Mouse (Mus musculus): ENCODE measurements around the gene Mad2l1bp. TPM values are rescaled to one million over a fixed set of nuclear protein-coding genes. Genes with fewer than 3 reads are reported as not detected.

Mad2l1bp gene
- total RNA-seq, 2 experiments from 2014 or later, result 33.0 to 33.7 TPM

DNA sequence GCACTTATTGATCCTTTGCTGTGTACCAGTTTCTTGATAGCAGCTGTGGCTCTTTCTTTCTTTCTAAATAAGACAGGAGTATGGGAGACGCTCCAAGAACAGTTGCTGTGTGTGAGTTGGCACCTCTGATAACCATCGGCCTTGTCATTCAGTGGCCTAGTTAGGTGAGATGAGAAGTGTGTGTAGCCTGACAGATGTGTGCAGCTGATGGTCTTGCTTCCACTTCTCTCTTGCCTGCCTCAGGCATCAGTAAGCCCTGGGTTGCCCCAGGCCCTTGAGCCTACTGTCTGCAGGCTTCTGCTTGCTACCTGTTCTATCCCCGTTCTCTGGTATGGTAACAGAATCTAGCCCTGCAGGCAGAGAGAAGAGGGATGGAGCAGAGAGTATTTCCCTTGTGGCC, 36.5 kb downstream of the Mad2l1bp start:
- no peak for ATAC-seq (replicated peaks; ENCODE audit: low FRiP score, poor library complexity, severe bottlenecking)

DNA sequence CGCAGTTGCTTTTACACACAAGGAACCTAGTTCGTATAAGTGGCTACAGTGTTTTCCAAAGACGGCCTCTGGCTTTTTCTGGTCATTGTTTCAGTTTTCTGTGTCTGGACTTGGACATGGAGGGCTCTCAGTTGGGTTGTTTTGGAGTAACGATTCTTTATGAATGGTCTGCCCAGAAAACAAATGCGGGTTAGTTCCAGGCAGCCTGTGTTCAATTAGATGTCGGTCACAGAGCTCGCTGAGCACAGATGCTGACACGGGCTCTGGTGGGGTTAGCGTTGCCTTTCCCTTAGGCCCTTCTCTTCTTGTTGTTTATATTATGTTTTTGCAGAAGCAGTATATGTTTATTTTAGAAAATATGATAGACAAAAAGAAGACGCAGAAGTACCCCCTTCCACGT, 37.2 kb downstream of the Mad2l1bp start:
- ATAC-seq (replicated peaks; ENCODE audit: low FRiP score, poor library complexity, severe bottlenecking), result no peak

DNA sequence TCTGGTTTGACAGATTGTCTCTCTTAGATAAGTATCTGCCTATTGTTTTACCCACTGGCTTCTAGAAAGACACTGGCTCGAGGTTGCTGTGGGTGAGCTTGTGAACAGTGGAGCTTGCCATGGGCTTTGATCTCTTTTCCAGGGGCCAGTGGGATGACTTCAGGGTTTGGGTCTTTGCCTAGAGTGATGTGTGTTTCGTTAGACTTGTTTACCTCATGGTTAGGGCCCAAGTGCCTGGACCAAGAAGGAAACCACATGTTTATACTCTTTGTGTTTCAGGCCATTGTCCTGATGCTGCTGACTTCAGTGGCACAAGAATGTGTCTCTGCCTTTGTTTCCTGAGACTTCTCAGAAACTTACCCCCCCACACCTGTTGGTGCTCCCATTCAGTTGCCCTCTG, 37.9 kb downstream of the Mad2l1bp start:
- ATAC-seq (replicated peaks; ENCODE audit: low FRiP score, poor library complexity, severe bottlenecking), result no peak

DNA sequence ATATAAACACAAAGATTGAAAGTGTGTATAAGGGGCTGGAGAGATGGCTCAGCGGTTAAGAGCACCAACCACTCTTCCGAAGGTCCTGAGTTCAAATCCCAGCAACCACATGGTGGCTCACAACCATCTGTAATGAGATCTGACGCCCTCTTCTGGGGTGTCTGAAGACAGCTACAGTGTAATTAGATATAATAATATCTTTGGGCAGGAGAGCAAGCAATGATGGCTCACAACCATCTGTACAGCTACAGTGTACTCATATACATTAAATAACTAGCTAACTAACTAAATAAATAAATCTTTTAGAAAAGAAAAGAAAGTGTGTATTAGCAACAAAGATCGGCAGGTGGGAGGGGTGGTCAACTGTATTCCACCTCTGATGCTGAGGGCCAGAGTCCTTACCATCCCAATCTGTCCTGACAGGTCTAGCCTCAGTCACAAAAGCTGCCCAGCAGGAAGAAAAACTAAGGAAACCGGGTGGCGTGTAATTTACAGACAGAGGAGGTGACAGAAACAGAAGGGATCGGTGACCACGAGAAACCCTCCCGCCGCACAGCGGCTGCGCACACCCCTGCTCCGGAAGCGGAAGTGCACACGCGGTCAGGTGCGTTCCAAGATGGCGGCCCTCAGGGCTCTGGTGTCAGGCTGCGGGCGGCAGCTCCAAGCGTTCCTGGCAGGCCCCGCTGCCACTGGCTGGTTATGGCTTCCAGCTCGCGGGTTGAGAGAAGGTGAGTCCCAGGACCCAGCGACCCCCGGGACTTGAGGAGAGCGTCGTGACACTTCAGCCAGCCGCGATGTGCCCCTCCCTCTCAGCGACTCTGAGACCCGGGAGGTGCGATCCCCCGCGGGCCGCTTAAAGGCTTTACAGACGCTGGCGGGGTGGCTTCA, 42.7 kb downstream of the Mad2l1bp start, which contains the start of gene Mrps18a:
Mrps18a (plus strand) TSS at position 585 of the 888 bp plus-strand sequence.
- ATAC-seq (replicated peaks; ENCODE audit: low FRiP score, poor library complexity, severe bottlenecking), result peak; percentile 99

DNA sequence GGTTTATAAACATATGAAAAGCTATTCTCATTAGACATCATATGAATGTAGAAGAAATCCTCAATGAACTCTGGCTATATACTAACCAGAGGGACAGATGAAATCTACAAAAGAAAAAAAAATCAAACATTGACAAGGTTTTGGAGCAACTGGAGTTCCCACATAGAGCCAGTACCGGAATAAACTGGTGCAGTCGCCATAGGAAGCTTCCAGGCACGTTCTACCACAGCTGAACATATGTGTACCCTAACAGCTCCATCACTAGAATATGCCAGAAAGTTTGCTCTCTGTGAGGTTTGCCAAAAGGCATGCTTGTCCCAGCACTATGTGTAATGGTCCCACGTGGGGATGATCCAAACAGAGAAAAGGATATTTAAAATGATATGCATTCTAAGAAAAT, 45.1 kb downstream of the Mad2l1bp start:
- no peak for ATAC-seq (replicated peaks; ENCODE audit: low FRiP score, poor library complexity, severe bottlenecking)

DNA sequence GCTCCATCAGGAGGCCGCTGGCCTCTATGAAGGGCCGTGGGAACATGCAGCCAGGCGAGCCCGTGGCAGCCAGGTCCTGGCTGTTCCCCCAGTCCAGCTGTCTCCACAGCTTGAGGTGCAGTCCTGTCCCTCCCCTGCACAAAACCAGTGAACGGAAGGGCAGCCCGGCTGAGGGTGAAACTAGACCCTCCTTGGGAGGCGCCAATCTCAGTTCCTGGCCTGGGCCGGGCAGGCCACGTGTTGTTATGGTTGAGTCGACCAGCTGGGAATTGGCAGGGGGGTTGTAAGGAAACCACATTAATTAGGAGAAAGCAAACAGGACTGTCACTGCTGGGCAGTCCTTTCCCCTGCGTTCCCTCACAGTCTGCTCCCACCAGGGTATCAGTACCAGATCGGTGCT, 48.9 kb downstream of the Mad2l1bp start:
- ATAC-seq (replicated peaks; ENCODE audit: low FRiP score, poor library complexity, severe bottlenecking), result no peak

DNA sequence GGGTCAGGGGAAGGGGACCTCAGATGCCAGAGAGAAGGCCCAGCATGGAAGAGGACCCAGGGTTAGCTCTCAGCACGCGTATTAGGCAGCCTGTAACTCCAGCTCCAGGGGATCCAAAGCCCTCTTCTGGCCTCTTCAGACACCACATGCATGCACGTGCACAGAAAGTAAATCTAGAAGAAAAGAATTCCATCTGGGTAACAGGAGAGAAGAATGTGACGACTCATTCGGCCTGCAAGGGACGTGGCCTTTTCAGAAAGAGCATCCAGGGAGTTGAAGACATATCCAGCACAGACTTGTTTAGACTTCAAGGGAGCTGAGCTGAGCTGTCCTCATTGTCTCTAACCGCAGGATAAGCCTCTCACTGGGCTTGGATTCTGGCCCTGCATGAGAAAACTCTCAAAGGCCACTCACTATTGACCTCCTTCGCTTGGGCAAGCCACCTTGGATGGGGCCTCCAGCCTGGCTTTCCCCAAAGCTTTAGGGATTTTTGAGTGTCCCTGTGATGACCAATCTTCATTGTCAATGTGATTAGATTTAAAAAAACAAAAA, 50.7 kb downstream of the Mad2l1bp start:
- no peak for ATAC-seq (replicated peaks; ENCODE audit: low FRiP score, poor library complexity, severe bottlenecking)

DNA sequence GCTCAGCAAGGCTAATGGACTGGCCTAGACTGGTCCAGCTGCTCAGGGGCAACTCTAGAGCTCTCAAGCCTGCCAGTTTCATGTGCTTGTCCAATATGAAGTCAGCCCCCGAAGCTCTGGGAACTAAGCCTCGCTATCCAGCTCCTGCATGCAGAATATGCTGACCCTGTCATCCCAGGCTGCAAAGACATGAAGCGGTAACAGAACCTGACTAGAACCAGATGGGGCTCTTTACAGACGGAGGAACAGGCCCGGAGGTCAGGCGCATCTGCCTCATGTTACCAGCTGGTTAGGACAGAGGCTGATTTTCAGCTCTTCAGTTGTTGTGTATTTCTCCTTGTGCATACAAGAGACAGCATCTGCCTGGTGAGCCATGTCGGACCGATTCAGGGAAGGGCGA, 51.4 kb downstream of the Mad2l1bp start:
- ATAC-seq (replicated peaks; ENCODE audit: low FRiP score, poor library complexity, severe bottlenecking), result no peak

DNA sequence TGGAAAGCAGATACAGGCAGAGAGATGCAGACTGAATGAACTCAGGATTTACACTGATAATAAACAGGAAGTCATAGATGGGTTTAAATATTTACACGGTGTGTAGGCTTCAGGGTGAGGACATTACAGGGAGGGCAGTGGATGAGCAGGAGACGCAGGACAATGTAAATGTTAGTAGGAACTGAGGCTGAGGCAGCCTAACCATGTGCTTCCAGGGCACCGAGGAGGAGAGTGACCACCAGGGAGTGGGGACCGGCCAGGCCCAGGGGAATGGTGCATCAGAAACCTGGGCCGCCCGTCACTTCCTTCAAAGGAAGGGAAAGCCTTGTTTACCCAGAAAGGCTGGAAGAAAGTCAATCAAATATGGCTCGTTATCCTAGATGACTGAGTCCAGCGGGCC, 54.8 kb downstream of the Mad2l1bp start:
- no peak for ATAC-seq (replicated peaks; ENCODE audit: low FRiP score, poor library complexity, severe bottlenecking)

Other genes with a start within 250 kb of the Mad2l1bp start
- 8.8 and 14.8 TPM in 2 replicates for gene Vegfa, start 121.2 kb downstream of the Mad2l1bp start, total RNA-seq (2015; ENCODE audit: low replicate concordance)
- gene Vegfa, start 121.2 kb downstream of the Mad2l1bp start, total RNA-seq (2017; ENCODE audit: low replicate concordance), result 5.7 and 11.3 TPM in 2 replicates
- gene Mrps18a, start 42.6 kb downstream of the Mad2l1bp start, total RNA-seq (2015; ENCODE audit: low replicate concordance), result 8.6 and 20.9 TPM in 2 replicates
- 3.6 and 21.0 TPM in 2 replicates for gene Mrps18a, start 42.6 kb downstream of the Mad2l1bp start, total RNA-seq (2017; ENCODE audit: low replicate concordance)
- 2.1 TPM in 1 of 2 replicates, not detected in the other for gene Rsph9, start 9.3 kb downstream of the Mad2l1bp start, total RNA-seq (2015; ENCODE audit: low replicate concordance)
- 0.42 and 7.3 TPM in 2 replicates for gene Rsph9, start 9.3 kb downstream of the Mad2l1bp start, total RNA-seq (2017; ENCODE audit: low replicate concordance)
- gene Gtpbp2, start 7.5 kb upstream of the Mad2l1bp start, total RNA-seq (2015; ENCODE audit: low replicate concordance), result 296 and 371 TPM in 2 replicates
- gene Gtpbp2, start 7.5 kb upstream of the Mad2l1bp start, total RNA-seq (2017; ENCODE audit: low replicate concordance), result 714 and 945 TPM in 2 replicates
- 4.6 and 4.8 TPM in 2 replicates for gene Polh, start 49.1 kb upstream of the Mad2l1bp start, total RNA-seq (2015; ENCODE audit: low replicate concordance)
- gene Polh, start 49.1 kb upstream of the Mad2l1bp start, total RNA-seq (2017; ENCODE audit: low replicate concordance), result 14.9 and 17.8 TPM in 2 replicates
- 9.0 and 15.3 TPM in 2 replicates for gene Xpo5, start 49.2 kb upstream of the Mad2l1bp start, total RNA-seq (2015; ENCODE audit: low replicate concordance)
- 11.7 and 14.9 TPM in 2 replicates for gene Xpo5, start 49.2 kb upstream of the Mad2l1bp start, total RNA-seq (2017; ENCODE audit: low replicate concordance)
- gene Polr1c, start 94.5 kb upstream of the Mad2l1bp start, total RNA-seq (2015; ENCODE audit: low replicate concordance), result 14.8 and 18.8 TPM in 2 replicates
- 9.6 and 15.1 TPM in 2 replicates for gene Polr1c, start 94.5 kb upstream of the Mad2l1bp start, total RNA-seq (2017; ENCODE audit: low replicate concordance)
- 15.4 and 42.8 TPM in 2 replicates for gene Yipf3, start 94.5 kb upstream of the Mad2l1bp start, total RNA-seq (2015; ENCODE audit: low replicate concordance)
- 22.7 and 29.7 TPM in 2 replicates for gene Yipf3, start 94.5 kb upstream of the Mad2l1bp start, total RNA-seq (2017; ENCODE audit: low replicate concordance)
- 0.42 TPM in 1 of 2 replicates, not detected in the other for gene Lrrc73, start 100.0 kb upstream of the Mad2l1bp start, total RNA-seq (2015; ENCODE audit: low replicate concordance)
- gene Lrrc73, start 100.0 kb upstream of the Mad2l1bp start, total RNA-seq (2017; ENCODE audit: low replicate concordance), result 0.42 and 1.4 TPM in 2 replicates
- gene Tjap1, start 129.5 kb upstream of the Mad2l1bp start, total RNA-seq (2015; ENCODE audit: low replicate concordance), result 4.0 and 23.1 TPM in 2 replicates
- 12.3 and 28.2 TPM in 2 replicates for gene Tjap1, start 129.5 kb upstream of the Mad2l1bp start, total RNA-seq (2017; ENCODE audit: low replicate concordance)
- gene Dlk2, start 143.9 kb upstream of the Mad2l1bp start, total RNA-seq (2015; ENCODE audit: low replicate concordance), result not detected in 2 replicates
- not detected in 2 replicates for gene Dlk2, start 143.9 kb upstream of the Mad2l1bp start, total RNA-seq (2017; ENCODE audit: low replicate concordance)
- gene Abcc10, start 174.8 kb upstream of the Mad2l1bp start, total RNA-seq (2015; ENCODE audit: low replicate concordance), result 0.84 and 2.5 TPM in 2 replicates
- gene Abcc10, start 174.8 kb upstream of the Mad2l1bp start, total RNA-seq (2017; ENCODE audit: low replicate concordance), result 0.51 and 1.1 TPM in 2 replicates
- 3.6 and 5.6 TPM in 2 replicates for gene Zfp318, start 230.2 kb upstream of the Mad2l1bp start, total RNA-seq (2015; ENCODE audit: low replicate concordance)
- gene Zfp318, start 230.2 kb upstream of the Mad2l1bp start, total RNA-seq (2017; ENCODE audit: low replicate concordance), result 3.9 and 4.7 TPM in 2 replicates

All from erythroblast, adult 5-6 weeks (primary cell).